Mouse (Mus musculus) MEL (cell line): ENCODE data around the gene Ipmk. TPM values are rescaled to one million over a fixed set of nuclear protein-coding genes. Genes with fewer than 3 reads are reported as not detected.

Experiments used
- DNase-seq: peaks from one replicate; pipeline ENCODE4 v3.0.0; 2011; ENCODE audit warnings: low read depth, low spot score
- H3K27ac ChIP-seq: 2 replicates; pipeline ENCODE4 v1.5.1; 2012; ENCODE audit warnings: low read depth, mild to moderate bottlenecking, control low read depth, low read length, moderate library complexity; ENCODE audit not compliant: control insufficient read depth
- H3K27me3 ChIP-seq, 2 experiments: fragments of 150-350 bp in 1 of 2; sonication (generic) in 1 of 2; 2 replicates each; pipeline ENCODE4 v1.6.1; 2012; ENCODE audit warnings: low read length in 2 of 2, mild to moderate bottlenecking in 2 of 2, improper control_type of control experiment in 1 of 2, moderate library complexity in 1 of 2; ENCODE audit not compliant: insufficient read depth in 2 of 2, control insufficient read depth in 1 of 2
- H3K36me3 ChIP-seq, 2 experiments: 2 replicates each; pipeline ENCODE4 v1.6.1; 2012 to 2014; ENCODE audit warnings: low read length in 2 of 2, improper control_type of control experiment in 1 of 2, inconsistent platforms in 1 of 2, mild to moderate bottlenecking in 1 of 2; ENCODE audit not compliant: insufficient read depth in 2 of 2, control insufficient read depth in 1 of 2
- H3K4me1 ChIP-seq, 2 experiments: fragments of 150-350 bp in 1 of 2; sonication (generic) in 1 of 2; 2 replicates each; pipeline ENCODE4 v1.6.1; 2012; ENCODE audit warnings: low read length in 2 of 2, improper control_type of control experiment in 1 of 2, mild to moderate bottlenecking in 1 of 2; ENCODE audit not compliant: insufficient read depth in 2 of 2, control insufficient read depth in 1 of 2
- H3K4me3 ChIP-seq, 2 experiments: fragments of 150-350 bp in 1 of 2; sonication (generic) in 1 of 2; 2 replicates each; pipeline ENCODE4 v1.5.1; 2012; ENCODE audit warnings: low read depth in 2 of 2, low read length in 2 of 2, mild to moderate bottlenecking in 2 of 2, moderate library complexity in 2 of 2, control low read depth in 1 of 2, improper control_type of control experiment in 1 of 2; ENCODE audit not compliant: control insufficient read depth in 1 of 2, insufficient read depth in 1 of 2
- H3K79me2 ChIP-seq: 2 replicates; pipeline ENCODE4 v1.6.1; 2012; ENCODE audit warnings: mild to moderate bottlenecking, low read length, moderate library complexity; ENCODE audit not compliant: control insufficient read depth, poor library complexity, insufficient read depth
- H3K9ac ChIP-seq: 2 replicates; pipeline ENCODE4 v1.6.1; 2012; ENCODE audit warnings: low read depth, mild to moderate bottlenecking, control low read depth, low read length, moderate library complexity; ENCODE audit not compliant: control insufficient read depth, poor library complexity, severe bottlenecking
- H3K9me3 ChIP-seq: fragments of 150-350 bp; sonication (generic); replicated peaks from 2 replicates; pipeline ENCODE4 v1.6.1; 2012; ENCODE audit warnings: mild to moderate bottlenecking, low read length, improper control_type of control experiment, moderate library complexity; ENCODE audit not compliant: insufficient read depth
- BHLHE40 ChIP-seq: IDR thresholded peaks from 2 replicates; pipeline ENCODE4 v1.6.1; 2012; ENCODE audit warnings: low read depth, mild to moderate bottlenecking, inconsistent platforms, low read length, improper control_type of control experiment, borderline replicate concordance
- CHD1 ChIP-seq: IDR thresholded peaks from 2 replicates; pipeline ENCODE4 v1.6.1; 2012; ENCODE audit warnings: low read depth, mild to moderate bottlenecking, inconsistent platforms, low read length, improper control_type of control experiment
- CHD2 ChIP-seq: IDR thresholded peaks from 2 replicates; pipeline ENCODE4 v1.6.1; 2011; ENCODE audit warnings: low read length, improper control_type of control experiment
- CTCF ChIP-seq, 3 experiments: IDR thresholded peaks in 2 of 3; conservative IDR thresholded peaks in 1 of 3; 2 replicates each; pipeline ENCODE4 v1.5.1; 2011 to 2012; ENCODE audit warnings: low read length in 3 of 3, low read depth in 2 of 3, mild to moderate bottlenecking in 2 of 3, improper control_type of control experiment in 1 of 3, inconsistent platforms in 1 of 3, mixed read lengths in 1 of 3, moderate library complexity in 1 of 3; ENCODE audit not compliant: control insufficient read depth in 1 of 3, insufficient read depth in 1 of 3, poor library complexity in 1 of 3, severe bottlenecking in 1 of 3
- ELF1 ChIP-seq: IDR thresholded peaks from 2 replicates; pipeline ENCODE4 v1.6.1; 2014; ENCODE audit warnings: low read depth, mild to moderate bottlenecking, inconsistent platforms, low read length, improper control_type of control experiment, moderate library complexity
- EP300 ChIP-seq, 2 experiments: IDR thresholded peaks; 2 replicates each; pipeline ENCODE4 v1.6.1; 2011; ENCODE audit warnings: improper control_type of control experiment in 2 of 2, low read length in 2 of 2, low read depth in 1 of 2, mild to moderate bottlenecking in 1 of 2
- ETS1 ChIP-seq: IDR thresholded peaks from 2 replicates; pipeline ENCODE4 v1.6.1; 2012; ENCODE audit warnings: low read depth, mild to moderate bottlenecking, inconsistent platforms, low read length, improper control_type of control experiment, moderate library complexity
- GABPA ChIP-seq: IDR thresholded peaks from 2 replicates; pipeline ENCODE4 v1.6.1; 2012; ENCODE audit warnings: low read depth, mild to moderate bottlenecking, inconsistent platforms, low read length, improper control_type of control experiment, moderate library complexity
- HCFC1 ChIP-seq: IDR thresholded peaks from 2 replicates; pipeline ENCODE4 v1.6.1; 2012; ENCODE audit warnings: low read depth, mild to moderate bottlenecking, inconsistent platforms, low read length, improper control_type of control experiment, moderate library complexity
- MAFK ChIP-seq: IDR thresholded peaks from 2 replicates; pipeline ENCODE4 v1.6.1; 2011; ENCODE audit warnings: low read depth, mild to moderate bottlenecking, low read length, improper control_type of control experiment, borderline replicate concordance
- MAX ChIP-seq: IDR thresholded peaks from 2 replicates; pipeline ENCODE4 v1.6.1; 2011; ENCODE audit warnings: low read length, improper control_type of control experiment
- MAZ ChIP-seq: IDR thresholded peaks from 2 replicates; pipeline ENCODE4 v1.6.1; 2012; ENCODE audit warnings: low read depth, mild to moderate bottlenecking, inconsistent platforms, low read length, improper control_type of control experiment
- MXI1 ChIP-seq: IDR thresholded peaks from 2 replicates; pipeline ENCODE4 v1.6.1; 2011; ENCODE audit warnings: mild to moderate bottlenecking, low read depth, low read length, improper control_type of control experiment
- MYB ChIP-seq: IDR thresholded peaks from 2 replicates; pipeline ENCODE4 v1.6.1; 2011; ENCODE audit warnings: mild to moderate bottlenecking, low read depth, low read length, improper control_type of control experiment
- MYC ChIP-seq: IDR thresholded peaks from 2 replicates; pipeline ENCODE4 v1.6.1; 2011; ENCODE audit warnings: low read depth, mild to moderate bottlenecking, low read length, improper control_type of control experiment, moderate library complexity
- POLR2A ChIP-seq, 2 experiments: IDR thresholded peaks; 2 replicates each; pipeline ENCODE4 v1.6.1; 2011 to 2012; ENCODE audit warnings: low read length in 2 of 2, mild to moderate bottlenecking in 2 of 2, control low read depth in 1 of 2, improper control_type of control experiment in 1 of 2, low read depth in 1 of 2, moderate library complexity in 1 of 2; ENCODE audit not compliant: control insufficient read depth in 1 of 2, insufficient read depth in 1 of 2, poor library complexity in 1 of 2
- POLR2AphosphoS2 ChIP-seq: IDR thresholded peaks from 2 replicates; pipeline ENCODE4 v1.6.1; 2011; ENCODE audit warnings: low read length, improper control_type of control experiment
- POLR2AphosphoS5 ChIP-seq: IDR thresholded peaks from 2 replicates; pipeline ENCODE4 v1.6.1; 2012; ENCODE audit warnings: low read depth, borderline replicate concordance, mild to moderate bottlenecking, inconsistent platforms, low read length, moderate library complexity, mixed read lengths
- RAD21 ChIP-seq: IDR thresholded peaks from 2 replicates; pipeline ENCODE4 v1.6.1; 2011; ENCODE audit warnings: mild to moderate bottlenecking, low read depth, low read length, improper control_type of control experiment
- RCOR1 ChIP-seq: IDR thresholded peaks from 2 replicates; pipeline ENCODE4 v1.6.1; 2012; ENCODE audit warnings: low read depth, mild to moderate bottlenecking, inconsistent platforms, low read length, improper control_type of control experiment
- SIN3A ChIP-seq: IDR thresholded peaks from 2 replicates; pipeline ENCODE4 v1.6.1; 2012; ENCODE audit warnings: low read length, improper control_type of control experiment, inconsistent platforms
- SMC3 ChIP-seq: IDR thresholded peaks from 2 replicates; pipeline ENCODE4 v1.6.1; 2011; ENCODE audit warnings: low read depth, low read length, improper control_type of control experiment
- TBP ChIP-seq: IDR thresholded peaks from 2 replicates; pipeline ENCODE4 v1.8.0; 2011; ENCODE audit warnings: low read depth, low read length, improper control_type of control experiment
- TCF12 ChIP-seq: IDR thresholded peaks from 2 replicates; pipeline ENCODE4 v1.6.1; 2014; ENCODE audit warnings: low read depth, mild to moderate bottlenecking, inconsistent platforms, low read length, improper control_type of control experiment, moderate library complexity
- USF1 ChIP-seq: IDR thresholded peaks from 2 replicates; pipeline ENCODE4 v1.6.1; 2014; ENCODE audit warnings: low read depth, mild to moderate bottlenecking, inconsistent platforms, low read length, improper control_type of control experiment, moderate library complexity
- ZC3H11A ChIP-seq: IDR thresholded peaks from 2 replicates; pipeline ENCODE4 v1.6.1; 2012; ENCODE audit warnings: low read depth, mild to moderate bottlenecking, inconsistent platforms, low read length, improper control_type of control experiment
- ZKSCAN1 ChIP-seq: IDR thresholded peaks from 2 replicates; pipeline ENCODE4 v1.6.1; 2012; ENCODE audit warnings: low read depth, mild to moderate bottlenecking, inconsistent platforms, low read length, improper control_type of control experiment, moderate library complexity
- ZNF384 ChIP-seq: IDR thresholded peaks from 2 replicates; pipeline ENCODE4 v1.6.1; 2012; ENCODE audit warnings: low read depth, mild to moderate bottlenecking, inconsistent platforms, low read length, improper control_type of control experiment
- polyA plus RNA-seq, 2 experiments: library from polyadenylated mRNA; stranded (reverse) in 1 of 2; unstranded in 1 of 2; fragments of >175 nt in 1 of 2; fragments of >200 nt in 1 of 2; gene quantifications; 2 replicates each; pipeline versions ENCODE4 v1.2.1 to v1.2.4; 2012; ENCODE audit warnings: low replicate concordance in 2 of 2, low read depth in 1 of 2; ENCODE audit not compliant: insufficient read length in 2 of 2, insufficient read depth in 1 of 2, missing spikeins in 1 of 2
- total RNA-seq: library from RNA; depleted of rRNA; stranded (reverse); fragments of 300-350 nt; gene quantifications from 2 replicates; pipeline ENCODE4 v1.2.3, GENCODE M21; 2012

Ipmk gene
- total and polyA plus RNA-seq, 3 experiments, result 21.0 to 36.7 TPM; not detected in 1

DNA sequence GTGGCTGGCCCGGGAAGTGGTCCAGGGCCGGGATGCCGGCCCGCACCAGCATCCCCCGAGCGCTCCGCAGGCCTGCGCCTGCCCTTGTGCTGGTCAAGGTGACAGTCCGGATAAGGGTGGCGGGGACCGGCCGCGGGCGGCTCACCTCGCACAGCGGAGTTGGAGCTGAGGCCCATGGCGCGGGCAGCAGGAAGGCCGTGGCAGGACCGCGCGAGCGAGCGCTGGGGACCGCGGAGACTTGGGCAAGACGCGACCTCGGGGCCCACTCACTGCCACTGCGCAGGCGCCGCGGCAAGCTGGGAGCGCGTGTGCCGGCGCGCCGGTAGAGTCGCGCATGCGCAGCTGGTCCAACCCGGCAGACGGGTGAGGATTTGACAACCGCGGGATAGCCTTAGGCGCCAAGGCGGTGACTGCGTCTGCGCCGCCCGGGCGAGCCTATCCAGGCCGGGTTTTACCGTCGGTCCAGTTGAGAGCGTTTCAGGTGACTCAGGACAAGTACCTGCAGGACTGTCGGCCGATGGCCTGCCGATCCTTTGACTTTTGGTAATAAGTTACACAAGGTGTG is 2.9 kb upstream of the Ipmk start, which contains the start of gene Cisd1 (continued):
- no peak for TF ChIP-seq POLR2AphosphoS5
- peak; percentile 52 for TF ChIP-seq MXI1
- TF ChIP-seq HCFC1, result peak; percentile 77

DNA sequence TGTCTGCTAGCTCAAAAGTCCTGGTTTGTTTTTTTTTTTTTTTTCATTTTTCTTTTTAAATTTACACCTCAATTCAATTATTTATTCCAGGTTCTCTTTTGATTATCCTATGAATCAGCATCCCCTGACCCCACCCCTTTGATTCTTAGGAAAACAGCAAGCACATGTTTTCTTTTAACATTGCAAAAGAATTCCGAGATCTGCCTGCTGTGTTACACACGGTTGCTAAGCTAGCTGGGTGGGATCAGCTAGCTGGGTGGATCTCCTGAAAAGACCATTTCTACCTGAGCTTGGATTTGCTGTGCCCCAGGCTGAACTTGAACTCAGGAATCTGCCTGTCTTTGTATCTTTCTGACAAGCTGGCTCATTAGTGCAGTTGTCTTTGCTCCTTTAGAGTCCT is 1.5 kb upstream of the Ipmk start:
- DNase-seq, result no peak
- no peaks in the 10 kb centered on the region for H3K27me3 ChIP-seq
- H3K79me2 ChIP-seq, result peaks cover 49% of the 10 kb centered on the region
- no peak for TF ChIP-seq POLR2AphosphoS2
- TF ChIP-seq POLR2A (IDR thresholded peaks at IDR 0.05; ENCODE audit: control insufficient read depth in 1 of 2, insufficient read depth in 1 of 2, low read depth in 1 of 2, low read length in 2 of 2, poor library complexity in 1 of 2), result no peak
- no peak for TF ChIP-seq HCFC1
- no peak for TF ChIP-seq MYB
- TF ChIP-seq CHD2, result no peak
- no peak for TF ChIP-seq ELF1
- no peak for TF ChIP-seq MAZ
- no peak for TF ChIP-seq SMC3
- no peak for TF ChIP-seq MYC
- no peak for TF ChIP-seq BHLHE40
- no peak for TF ChIP-seq ZNF384
- TF ChIP-seq EP300 (IDR thresholded peaks at IDR 0.05; ENCODE audit: low read depth in 1 of 2, low read length in 2 of 2), result no peak
- TF ChIP-seq, all 39 proteins: peak for 0
- Histone ChIP-seq H3K9ac (peak overlapping the region; percentile 59), H3K27ac (peak overlapping the region; percentile 72), H3K4me3 (peak overlapping the region in 1 of 2 experiments; percentile 67; a peak in 2 of 4 replicates), H3K9me3 (no peaks in the 10 kb centered on the region), H3K36me3 (peaks cover 0 to 15% of the 10 kb centered on the region in 2 experiments; a peak in 3 of 4 replicates), H3K4me1 (peaks cover 7 to 13% of the 10 kb centered on the region in 2 experiments; a peak in 3 of 4 replicates)

- H3K9me3 ChIP-seq, result no peaks in the 10 kb centered on the region
- H3K4me3 ChIP-seq, result peak overlapping the region; percentile 53 to 67
- H3K36me3 ChIP-seq, result peaks cover 0 to 15% of the 10 kb centered on the region in 2 experiments; a peak in 3 of 4 replicates
- peak overlapping the region; percentile 72 for H3K27ac ChIP-seq
- TF ChIP-seq USF1 (no peak), CHD1 (peak; percentile 95), ZC3H11A (0 out of 2 replicates have a peak, but pooled peaks have one; percentile 18), MXI1 (peak; percentile 23), RCOR1 (0 out of 2 replicates have a peak, but pooled peaks have one; percentile 10), ZKSCAN1 (no peak), SIN3A (peak; percentile 81), TCF12 (0 out of 2 replicates have a peak, but pooled peaks have one; percentile 24), ETS1 (peak; percentile 40; the same call in 1 of the 2 replicates), TBP (peak; percentile 79), MAX (peak; percentile 67), CTCF (IDR thresholded peaks at IDR 0.05 in 2 of 3, conservative IDR thresholded peaks at IDR 0.05 in 1 of 3; ENCODE audit: control insufficient read depth in 1 of 3, insufficient read depth in 1 of 3, low read depth in 2 of 3, low read length in 3 of 3, poor library complexity in 1 of 3, severe bottlenecking in 1 of 3) (peak in 2 of 3 experiments; percentile 7 to 24; a peak in 2 of 6 replicates), MAFK (0 out of 2 replicates have a peak, but pooled peaks have one; percentile 28), GABPA (no peak), ZNF384 (peak; percentile 76), RAD21 (peak; percentile 1)
- TF ChIP-seq, all 39 proteins: peak for 13
- peak; percentile 77 for DNase-seq
- H3K27me3 ChIP-seq, result no peaks in the 10 kb centered on the region
- H3K9ac ChIP-seq, result peak overlapping the region; percentile 59
- peaks cover 47% of the 10 kb centered on the region for H3K79me2 ChIP-seq
- peaks cover 7 to 13% of the 10 kb centered on the region in 2 experiments; a peak in 3 of 4 replicates for H3K4me1 ChIP-seq
These were observed 648 bp upstream of the Ipmk start for GRCm38 (mm10) chr10:71346722-71347508.
